Mouse (Mus musculus) intestine, postnatal 0 days (tissue): ENCODE data around the gene Pde10a. TPM values are rescaled to one million over a fixed set of nuclear protein-coding genes. Genes with fewer than 3 reads are reported as not detected.
A peak's percentile ranks its signal among the peaks of the same experiment; 100 is the strongest.

Experiments used
- ATAC-seq: fragments of 200-750 bp; cut with Nextera tagmentation; 2 replicates; pipeline ENCODE4 v1.8.0; 2017; ENCODE audit warnings: mild to moderate bottlenecking, moderate TSS enrichment, moderate library complexity
- H3K27ac ChIP-seq: fragments of 300-500 bp; sonication (generic); 2 replicates; pipeline ENCODE4 v1.5.1; 2014; ENCODE audit warnings: mild to moderate bottlenecking, low read depth, low read length, moderate library complexity
- H3K27me3 ChIP-seq: fragments of 300-500 bp; sonication (generic); replicated peaks from 2 replicates; pipeline ENCODE4 v1.6.1; 2014; ENCODE audit warnings: low read length, mixed read lengths; ENCODE audit not compliant: control insufficient read depth, insufficient read depth
- H3K36me3 ChIP-seq: fragments of 300-500 bp; sonication (generic); 2 replicates; pipeline ENCODE4 v1.6.1; 2014; ENCODE audit warnings: mild to moderate bottlenecking, moderate library complexity; ENCODE audit not compliant: control insufficient read depth, insufficient read depth
- H3K4me1 ChIP-seq: fragments of 300-500 bp; sonication (generic); replicated peaks from 2 replicates; pipeline ENCODE4 v1.6.1; 2014; ENCODE audit warnings: antibody characterized with exemption, low read length, mixed read lengths; ENCODE audit not compliant: control insufficient read depth, insufficient read depth
- H3K4me2 ChIP-seq: fragments of 300-500 bp; sonication (generic); replicated peaks from 2 replicates; pipeline ENCODE4 v1.6.1; 2014; ENCODE audit warnings: low read depth, mild to moderate bottlenecking, moderate library complexity
- H3K4me3 ChIP-seq: fragments of 300-500 bp; sonication (generic); 2 replicates; pipeline ENCODE4 v1.5.1; 2014; ENCODE audit warnings: low read depth, low read length
- H3K9ac ChIP-seq: fragments of 300-500 bp; sonication (generic); 2 replicates; pipeline ENCODE4 v1.6.1; 2014; ENCODE audit warnings: mild to moderate bottlenecking, low read depth, low read length
- H3K9me3 ChIP-seq: fragments of 300-500 bp; sonication (generic); 2 replicates; pipeline ENCODE4 v1.6.1; 2016; ENCODE audit warnings: mixed run types; ENCODE audit not compliant: control insufficient read depth
- CTCF ChIP-seq: sonication (generic); IDR thresholded peaks from 2 replicates; pipeline ENCODE4 v1.5.1; 2016; ENCODE audit warnings: low read depth, mild to moderate bottlenecking, control low read depth, antibody characterized with exemption, moderate library complexity
- WGBS: fragments of 180-500 bp; shearing (Covaris S2); extraction: QIAGEN DNeasy Blood & Tissue Kit; methylation state at CpG from one replicate; pipeline ENCODE4 v1.1.7; 2014; 5-methylcytosine and 5-hydroxymethylcytosine counted together
- polyA plus RNA-seq: library from polyadenylated mRNA; unstranded; fragments of >200 nt; fragmentation: Nextera tagmentation; extraction: Ambion mirVana; gene quantifications from 2 replicates; pipeline ENCODE4 v1.2.1, GENCODE M21; 2015

Gene Pde10a
- polyA plus RNA-seq: 0.47 and 0.84 TPM in 2 replicates

GRCm38 (mm10) chr17:8525225-8525721 is at the start of gene Pde10a:
Pde10a (plus strand) TSS chr17:8525372.
- Histone ChIP-seq H3K27ac (no peak within 1 kb of the TSS), H3K4me1 (no peaks in the 10 kb centered on the region), H3K4me3 (peak within 1 kb of the TSS; percentile 37), H3K9me3 (no peaks in the 10 kb centered on the region), H3K9ac (no peak within 1 kb of the TSS), H3K27me3 (peaks cover 31% of the 10 kb centered on the region), H3K4me2 (peak within 1 kb of the TSS; percentile 72), H3K36me3 (no peaks in the 10 kb centered on the region)
- 4% methylated on average over 22 of the region's 22 CpGs for WGBS
- no peak for TF ChIP-seq CTCF
- ATAC-seq: 0 out of 2 replicates have a peak, but pooled peaks have one; percentile 16

GRCm38 (mm10) chr17:8478554-8478953 is 46.6 kb upstream of the Pde10a start:
- Histone ChIP-seq H3K4me3 (no peak overlapping the region), H3K9me3 (no peaks in the 10 kb centered on the region), H3K4me1 (no peaks in the 10 kb centered on the region), H3K27me3 (no peaks in the 10 kb centered on the region), H3K27ac (no peak overlapping the region), H3K4me2 (no peak overlapping the region), H3K36me3 (no peaks in the 10 kb centered on the region), H3K9ac (no peak overlapping the region)
- ATAC-seq: no peak
- 81% methylated on average over 3 of the region's 3 CpGs for WGBS
- TF ChIP-seq CTCF: no peak

GRCm38 (mm10) chr17:8479493-8480128 is 45.6 kb upstream of the Pde10a start:
- Histone ChIP-seq H3K36me3 (no peaks in the 10 kb centered on the region), H3K27me3 (no peaks in the 10 kb centered on the region), H3K4me2 (no peak overlapping the region), H3K4me1 (no peaks in the 10 kb centered on the region), H3K9ac (no peak overlapping the region), H3K4me3 (no peak overlapping the region), H3K9me3 (no peaks in the 10 kb centered on the region), H3K27ac (no peak overlapping the region)
- no peak for TF ChIP-seq CTCF
- WGBS: 76% methylated on average over 9 of the region's 9 CpGs
- no peak for ATAC-seq

GRCm38 (mm10) chr17:8481797-8482196 is 43.4 kb upstream of the Pde10a start:
- Histone ChIP-seq H3K4me2 (no peak overlapping the region), H3K9ac (no peak overlapping the region), H3K4me3 (no peak overlapping the region), H3K4me1 (no peaks in the 10 kb centered on the region), H3K36me3 (no peaks in the 10 kb centered on the region), H3K27me3 (no peaks in the 10 kb centered on the region), H3K27ac (no peak overlapping the region), H3K9me3 (no peaks in the 10 kb centered on the region)
- ATAC-seq: no peak
- TF ChIP-seq CTCF: no peak
- WGBS: 76% methylated on average over 10 of the region's 10 CpGs

GRCm38 (mm10) chr17:8482876-8483275 is 42.3 kb upstream of the Pde10a start:
- WGBS: 82% methylated on average over 7 of the region's 7 CpGs
- H3K9ac ChIP-seq: no peak overlapping the region
- no peak for TF ChIP-seq CTCF
- no peaks in the 10 kb centered on the region for H3K9me3 ChIP-seq
- no peaks in the 10 kb centered on the region for H3K36me3 ChIP-seq
- H3K27ac ChIP-seq: no peak overlapping the region
- H3K27me3 ChIP-seq: no peaks in the 10 kb centered on the region
- H3K4me2 ChIP-seq: no peak overlapping the region
- H3K4me3 ChIP-seq: no peak overlapping the region
- no peak for ATAC-seq
- no peaks in the 10 kb centered on the region for H3K4me1 ChIP-seq

GRCm38 (mm10) chr17:8484246-8484645 is 40.9 kb upstream of the Pde10a start:
- no peak for ATAC-seq
- no peaks in the 10 kb centered on the region for H3K27me3 ChIP-seq
- no peak for TF ChIP-seq CTCF

GRCm38 (mm10) chr17:8485146-8485545 is 40.0 kb upstream of the Pde10a start:
- H3K4me2 ChIP-seq: no peak overlapping the region
- no peak overlapping the region for H3K9ac ChIP-seq
- TF ChIP-seq CTCF: no peak
- no peaks in the 10 kb centered on the region for H3K9me3 ChIP-seq
- no peak overlapping the region for H3K4me3 ChIP-seq
- H3K27ac ChIP-seq: no peak overlapping the region
- H3K27me3 ChIP-seq: no peaks in the 10 kb centered on the region
- H3K4me1 ChIP-seq: no peaks in the 10 kb centered on the region
- no peaks in the 10 kb centered on the region for H3K36me3 ChIP-seq
- no peak for ATAC-seq

More at GRCm38 (mm10) chr17:8484246-8484645, 40.9 kb upstream of the Pde10a start:
- no peak overlapping the region for H3K27ac ChIP-seq
- H3K9ac ChIP-seq: no peak overlapping the region
- H3K9me3 ChIP-seq: no peaks in the 10 kb centered on the region
- 50% methylated on average over 3 of the region's 3 CpGs for WGBS
- no peaks in the 10 kb centered on the region for H3K4me1 ChIP-seq
- no peak overlapping the region for H3K4me3 ChIP-seq
- H3K36me3 ChIP-seq: no peaks in the 10 kb centered on the region
- H3K4me2 ChIP-seq: no peak overlapping the region
